Mouse (Mus musculus): Measurements from ENCODE around the gene Zbtb7a.
"Not testable (repeated sequence)": the region's sequence is repeated elsewhere in the genome, so short reads cannot be mapped to it uniquely, and the experiment has no call there.

Gene Zbtb7a

DNA sequence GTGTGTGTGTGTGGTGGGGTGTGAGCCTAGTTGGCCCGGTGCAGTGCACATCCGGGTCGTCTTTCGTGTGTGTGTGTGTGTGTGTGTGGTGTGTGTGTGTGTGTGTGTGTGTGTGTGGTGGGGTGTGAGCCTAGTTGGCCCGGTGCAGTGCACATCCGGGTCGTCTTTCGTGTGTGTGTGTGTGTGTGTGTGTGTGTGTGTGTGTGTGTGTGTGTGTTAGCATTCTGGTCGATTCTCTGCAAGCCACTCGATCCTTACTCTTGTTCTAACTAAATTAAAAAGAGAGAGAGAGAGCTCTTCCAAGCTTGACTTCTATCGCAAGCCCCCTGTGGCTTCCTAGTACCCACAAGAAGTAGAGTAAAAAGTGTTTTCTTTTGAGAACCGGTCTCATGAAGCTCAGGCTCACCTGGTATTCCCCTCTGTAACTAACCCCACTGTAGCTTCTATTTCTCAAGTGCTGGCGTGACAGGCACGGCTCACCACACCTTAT lies 34.4 kb downstream of the Zbtb7a start:
- DNase-seq (ENCODE audit: low read depth), result peak; percentile 89

DNA sequence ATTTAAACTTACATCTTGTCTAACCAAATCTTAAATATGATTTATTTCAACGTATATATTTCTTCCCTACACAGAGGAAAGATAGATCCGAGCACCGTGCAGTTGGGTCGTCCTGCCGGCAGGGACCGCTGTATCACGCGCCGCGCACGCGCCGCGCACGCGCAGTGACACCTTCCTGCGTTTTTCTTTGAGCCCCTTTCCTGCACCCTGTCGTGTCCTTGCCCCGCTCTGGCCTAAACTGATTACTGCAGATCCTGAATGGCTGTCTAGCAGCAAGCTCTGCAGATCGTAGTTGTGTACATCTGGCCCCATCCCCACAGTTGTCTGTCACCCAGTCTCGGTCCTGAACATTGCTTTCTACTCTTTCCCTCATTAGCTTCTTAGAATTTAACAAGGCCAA lies 38.1 kb downstream of the Zbtb7a start:
- DNase-seq (ENCODE audit: low read depth), result peak; percentile 94

DNA sequence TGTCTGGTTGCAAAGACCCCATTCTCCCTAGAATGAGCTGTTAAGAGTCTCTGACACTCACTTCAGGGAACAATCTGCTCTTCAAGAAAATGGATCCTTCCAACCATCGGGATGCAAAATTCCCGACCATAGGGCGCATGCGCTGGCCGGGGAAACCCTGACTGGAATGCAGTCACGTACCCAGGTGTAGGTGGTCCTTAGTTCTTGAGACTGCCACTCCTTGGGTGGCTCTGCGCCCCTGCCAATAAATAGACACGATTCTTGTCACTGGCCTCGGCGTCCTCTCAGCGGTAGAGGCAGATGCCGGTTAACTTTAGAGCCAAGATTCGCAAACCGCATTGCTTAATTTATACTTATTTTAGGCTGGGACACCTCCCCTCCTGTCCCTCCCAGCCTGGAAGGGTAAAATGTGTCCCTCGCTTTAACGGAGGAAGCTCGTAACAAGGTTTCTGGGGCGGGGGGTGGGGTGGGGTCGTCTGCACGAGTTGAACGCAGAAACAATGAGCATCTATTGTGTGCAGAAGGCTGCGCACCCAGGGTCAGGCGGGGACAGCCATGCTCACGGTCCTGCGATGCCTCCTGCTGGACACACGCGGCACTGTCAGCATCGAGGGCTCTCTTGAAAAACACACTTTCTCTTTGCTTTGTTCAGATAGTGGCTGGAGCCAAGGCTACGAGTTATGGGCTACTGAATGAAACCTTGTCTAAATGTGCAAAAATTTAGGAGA lies 39.8 kb downstream of the Zbtb7a start:
- peak; percentile 93 for DNase-seq (ENCODE audit: low read depth)

DNA sequence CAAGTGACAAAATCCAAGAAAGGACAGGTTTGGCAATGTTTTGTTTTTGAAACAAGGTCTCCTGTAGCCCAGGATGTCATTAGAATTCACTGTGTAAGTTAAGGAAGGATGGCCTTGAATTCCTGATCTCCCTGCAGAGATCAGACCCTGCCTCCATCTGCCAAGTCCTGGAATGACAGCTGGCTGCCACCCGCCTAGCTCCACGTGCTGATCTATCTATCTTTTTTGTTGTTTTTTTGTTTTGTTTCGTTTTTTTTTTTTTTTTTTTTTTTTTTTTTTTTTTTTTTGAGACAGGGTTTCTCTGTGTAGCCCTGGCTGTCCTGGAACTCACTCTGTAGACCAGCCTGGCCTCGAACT lies 40.3 kb downstream of the Zbtb7a start:
- not testable (repeated sequence) for DNase-seq (ENCODE audit: low read depth)

DNA sequence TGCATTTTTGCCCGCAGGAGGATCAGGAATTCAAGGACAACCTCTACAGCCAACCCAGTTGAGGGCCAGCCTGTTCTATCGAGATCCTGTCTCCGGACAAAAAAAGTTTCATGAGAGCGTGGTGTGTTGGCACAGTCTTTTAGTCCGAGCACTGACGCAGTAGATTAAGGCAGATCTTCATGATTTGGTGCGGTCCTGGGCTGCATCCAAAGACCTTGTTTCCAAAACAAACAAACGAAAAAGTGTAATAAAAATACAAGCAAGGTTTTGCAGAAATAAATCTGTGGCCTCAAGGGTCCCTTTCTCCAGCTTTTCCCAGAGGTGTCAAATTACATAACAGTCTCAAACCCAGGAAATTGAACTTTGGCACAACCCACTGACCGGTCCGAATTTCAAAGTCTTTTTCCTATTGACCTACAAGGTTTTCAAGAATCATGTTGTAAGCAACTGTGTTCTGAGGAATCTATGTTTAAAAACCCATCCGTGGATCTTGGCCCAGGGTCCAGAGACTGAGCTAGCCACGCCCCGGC lies 41.0 kb downstream of the Zbtb7a start:
- DNase-seq (ENCODE audit: low read depth), result no peak

DNA sequence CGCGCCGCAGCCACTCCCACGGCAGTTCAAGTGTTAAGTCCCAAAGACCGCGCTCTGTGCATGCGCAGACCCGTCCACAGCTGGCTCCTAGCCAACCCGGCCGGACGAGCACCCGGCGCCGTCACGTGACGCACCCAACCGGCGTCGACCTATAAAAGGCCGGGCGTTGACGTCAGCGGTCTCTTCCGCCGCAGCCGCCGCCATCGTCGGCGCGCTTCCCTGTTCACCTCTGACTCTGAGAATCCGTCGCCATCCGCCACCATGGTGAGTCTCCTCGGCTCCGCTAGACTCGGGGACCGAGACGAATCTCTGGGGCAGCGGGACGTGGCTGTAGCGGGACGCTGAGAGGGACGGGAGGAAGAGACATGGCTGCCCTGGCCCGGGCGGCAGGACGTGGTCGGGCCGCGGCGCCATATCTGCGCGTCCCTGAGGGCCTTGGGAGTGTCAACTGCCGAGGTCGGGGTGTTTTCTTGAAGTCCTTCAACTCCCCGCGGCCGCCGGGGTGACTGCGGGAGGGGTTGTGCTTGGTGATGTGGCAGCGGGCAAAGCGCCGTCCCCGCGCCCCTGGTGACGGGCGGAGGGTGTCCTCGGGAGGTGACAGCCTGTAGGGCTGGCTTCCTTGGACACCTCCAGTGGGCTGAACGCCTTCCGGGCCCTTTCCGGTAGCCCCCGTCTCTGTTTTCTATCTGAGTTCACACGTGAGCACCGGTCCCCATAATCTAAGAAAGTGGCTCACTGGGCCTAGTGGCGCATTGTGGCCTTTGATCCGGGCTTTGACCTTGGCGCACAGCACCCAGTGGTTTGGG lies 41.6 kb downstream of the Zbtb7a start, which contains the start of gene Eef2:
Gene Eef2 (plus strand): TSS at position 166 of the 806 bp plus-strand sequence.
- peak; percentile 97 for DNase-seq (ENCODE audit: low read depth)

DNA sequence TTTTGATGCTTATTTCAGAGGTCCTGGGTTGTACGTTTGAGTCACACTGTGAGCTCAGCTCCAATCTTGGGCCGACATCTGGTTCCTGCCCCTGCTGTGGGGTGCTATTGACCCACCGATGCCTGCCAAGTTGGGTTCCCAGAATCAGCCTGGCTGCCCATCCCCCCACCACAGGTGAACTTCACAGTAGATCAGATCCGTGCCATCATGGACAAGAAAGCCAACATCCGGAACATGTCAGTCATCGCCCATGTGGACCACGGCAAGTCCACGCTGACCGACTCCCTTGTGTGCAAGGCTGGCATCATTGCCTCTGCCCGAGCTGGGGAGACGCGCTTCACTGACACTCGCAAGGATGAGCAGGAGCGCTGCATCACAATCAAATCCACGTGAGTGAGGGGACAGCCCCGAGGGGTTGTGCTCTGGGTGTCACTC lies 42.5 kb downstream of the Zbtb7a start:
- no peak for DNase-seq (ENCODE audit: low read depth)

DNA sequence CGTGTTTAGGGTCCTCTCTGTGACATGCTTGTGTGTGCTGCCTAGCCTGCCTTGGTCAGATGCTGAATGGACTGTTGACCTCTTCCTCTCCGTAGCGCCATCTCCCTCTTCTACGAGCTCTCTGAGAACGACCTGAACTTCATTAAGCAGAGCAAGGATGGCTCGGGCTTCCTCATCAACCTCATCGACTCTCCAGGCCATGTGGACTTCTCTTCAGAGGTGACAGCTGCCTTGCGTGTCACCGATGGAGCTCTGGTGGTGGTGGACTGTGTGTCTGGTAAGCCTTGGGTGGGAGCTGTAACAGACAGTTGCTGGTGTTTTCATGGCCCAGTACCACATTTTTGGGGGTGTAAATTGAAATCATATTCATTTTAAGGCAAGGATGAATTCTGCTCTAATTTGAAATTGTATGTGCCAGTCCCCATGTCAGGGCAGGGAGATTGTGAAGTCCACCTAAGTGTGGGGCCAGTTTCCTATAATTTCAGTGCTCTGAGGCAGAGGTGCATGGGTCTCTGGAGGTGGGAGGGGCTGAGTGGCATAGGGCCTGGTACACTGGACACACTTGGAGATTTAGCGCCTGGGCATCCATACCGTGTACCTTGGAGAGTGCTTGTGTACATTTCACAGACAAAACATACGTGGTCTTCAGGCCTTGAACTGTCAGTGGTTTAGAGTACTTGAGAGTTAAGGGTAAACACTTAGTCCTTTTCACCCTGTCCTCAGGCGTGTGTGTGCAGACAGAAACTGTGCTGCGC lies 43.1 kb downstream of the Zbtb7a start:
- DNase-seq (ENCODE audit: low read depth), result no peak

DNA sequence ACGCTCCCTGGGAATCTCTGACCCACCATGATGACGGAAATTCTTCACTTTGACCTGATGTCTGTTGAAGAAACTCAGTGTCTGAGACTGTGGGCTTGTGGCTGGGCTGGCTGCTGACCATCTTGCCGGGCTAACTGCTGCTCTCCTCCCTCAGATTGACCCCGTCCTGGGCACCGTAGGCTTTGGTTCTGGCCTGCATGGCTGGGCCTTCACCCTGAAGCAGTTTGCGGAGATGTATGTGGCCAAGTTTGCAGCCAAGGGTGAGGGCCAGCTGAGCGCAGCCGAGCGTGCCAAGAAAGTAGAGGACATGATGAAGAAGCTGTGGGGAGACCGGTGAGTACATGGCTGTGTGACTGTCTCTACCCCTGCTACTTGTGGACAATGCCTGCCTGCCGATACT lies 43.9 kb downstream of the Zbtb7a start:
- no peak for DNase-seq (ENCODE audit: low read depth)

DNA sequence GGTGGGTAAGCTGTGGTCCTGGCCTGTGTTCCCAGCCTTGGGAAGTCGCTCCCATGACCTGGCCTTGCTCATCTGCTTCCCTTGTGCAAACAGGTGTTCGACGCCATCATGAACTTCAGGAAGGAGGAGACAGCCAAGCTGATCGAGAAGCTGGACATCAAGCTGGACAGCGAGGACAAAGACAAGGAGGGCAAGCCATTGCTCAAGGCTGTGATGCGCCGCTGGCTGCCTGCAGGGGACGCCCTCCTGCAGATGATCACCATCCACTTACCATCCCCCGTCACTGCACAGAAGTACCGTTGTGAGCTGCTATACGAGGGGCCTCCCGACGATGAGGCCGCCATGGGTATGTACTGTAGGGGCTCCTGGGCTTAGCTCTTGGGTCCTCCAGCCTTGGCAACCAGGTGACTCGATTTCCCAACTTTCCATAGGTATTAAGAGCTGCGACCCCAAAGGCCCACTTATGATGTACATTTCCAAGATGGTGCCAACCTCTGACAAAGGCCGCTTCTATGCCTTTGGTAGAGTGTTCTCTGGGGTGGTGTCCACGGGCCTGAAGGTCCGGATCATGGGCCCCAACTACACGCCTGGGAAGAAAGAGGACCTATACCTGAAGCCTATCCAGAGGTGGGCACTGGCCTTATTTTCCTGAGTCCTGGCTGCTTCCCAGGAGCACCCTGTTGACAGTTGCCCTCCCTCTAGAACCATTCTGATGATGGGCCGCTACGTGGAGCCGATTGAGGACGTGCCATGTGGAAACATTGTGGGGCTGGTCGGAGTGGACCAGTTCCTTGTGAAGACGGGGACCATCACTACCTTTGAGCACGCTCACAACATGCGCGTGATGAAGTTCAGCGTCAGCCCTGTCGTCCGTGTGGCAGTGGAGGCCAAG lies 44.7 kb downstream of the Zbtb7a start:
- no peak for DNase-seq (ENCODE audit: low read depth)

DNA sequence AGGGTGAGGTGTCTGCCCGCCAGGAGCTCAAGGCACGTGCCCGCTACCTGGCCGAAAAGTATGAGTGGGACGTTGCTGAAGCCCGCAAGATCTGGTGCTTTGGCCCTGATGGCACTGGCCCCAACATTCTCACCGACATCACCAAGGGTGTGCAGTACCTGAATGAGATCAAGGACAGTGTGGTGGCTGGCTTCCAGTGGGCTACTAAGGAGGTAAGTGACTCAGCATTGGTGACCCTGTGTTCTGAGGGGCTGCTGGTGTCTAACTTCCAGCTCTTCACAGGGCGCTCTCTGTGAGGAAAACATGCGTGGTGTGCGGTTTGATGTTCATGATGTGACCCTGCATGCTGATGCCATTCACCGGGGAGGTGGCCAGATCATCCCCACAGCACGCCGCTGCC lies 45.9 kb downstream of the Zbtb7a start:
- DNase-seq (ENCODE audit: low read depth), result peak; percentile 37

DNA sequence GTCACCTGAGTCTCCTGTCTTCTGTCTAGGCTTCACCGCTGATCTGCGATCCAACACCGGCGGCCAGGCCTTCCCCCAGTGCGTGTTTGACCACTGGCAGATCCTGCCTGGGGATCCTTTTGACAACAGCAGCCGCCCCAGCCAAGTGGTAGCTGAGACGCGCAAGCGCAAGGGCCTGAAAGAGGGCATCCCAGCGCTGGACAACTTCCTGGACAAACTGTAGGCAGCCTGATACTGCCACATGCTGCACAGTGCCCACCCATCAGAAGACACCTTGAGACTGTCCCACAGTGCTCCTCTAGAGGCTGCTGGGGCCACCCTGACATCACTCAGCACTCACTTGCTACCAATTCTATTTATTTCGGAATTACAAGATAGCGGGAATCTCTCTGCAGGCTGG lies 46.8 kb downstream of the Zbtb7a start:
- peak; percentile 39 for DNase-seq (ENCODE audit: low read depth)

DNA sequence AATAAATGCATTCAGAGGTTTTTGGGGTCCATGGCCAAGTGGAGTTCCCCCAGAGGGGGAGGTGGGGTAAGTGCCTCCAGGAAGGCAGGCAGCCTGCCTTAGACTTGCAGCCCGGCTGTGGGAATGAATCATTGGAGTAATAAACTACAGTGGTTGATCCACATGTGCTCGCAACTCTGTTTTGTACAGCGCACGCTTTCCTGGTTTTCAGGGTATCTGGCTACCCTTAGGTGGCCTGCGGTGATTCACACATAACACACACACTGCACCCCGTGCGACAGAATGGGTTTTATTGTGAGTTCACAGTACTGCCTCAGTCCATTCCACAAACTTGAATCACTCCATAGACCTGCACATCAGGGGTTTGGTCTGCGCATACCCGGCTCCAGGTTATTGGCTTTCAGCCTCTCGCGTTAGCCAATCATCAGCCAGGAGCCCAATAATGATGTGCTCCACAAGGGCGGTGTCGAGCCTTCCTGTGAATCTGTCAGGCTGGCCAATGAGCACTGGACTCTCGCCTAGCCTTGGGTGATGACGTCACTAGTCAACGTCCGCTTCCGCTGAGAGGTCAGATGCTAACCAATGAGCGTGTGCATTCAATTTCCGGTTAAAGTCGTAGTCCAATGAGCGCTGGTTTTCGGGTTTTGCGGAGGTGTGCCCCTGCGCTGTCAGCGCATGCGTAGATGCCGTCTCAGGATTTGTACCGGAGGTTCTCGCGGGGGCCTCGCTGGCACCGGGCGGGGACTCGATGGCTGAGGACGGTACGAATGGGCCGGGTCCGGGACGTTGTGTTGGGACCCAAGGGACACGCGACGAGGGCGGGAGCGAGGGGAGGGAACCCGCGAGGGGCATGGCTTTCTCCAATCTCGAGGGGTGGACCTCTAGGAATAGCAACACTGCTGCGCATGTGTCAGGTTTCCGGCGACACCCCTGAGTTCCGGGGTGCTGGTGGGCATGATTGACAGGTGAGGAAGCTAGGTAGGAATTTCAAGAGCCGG lies 47.6 kb downstream of the Zbtb7a start, which contains the start of gene Dapk3:
Gene Dapk3 (plus strand): TSS at position 670 of the 998 bp plus-strand sequence.
- peak; percentile 98 for DNase-seq (ENCODE audit: low read depth)

DNA sequence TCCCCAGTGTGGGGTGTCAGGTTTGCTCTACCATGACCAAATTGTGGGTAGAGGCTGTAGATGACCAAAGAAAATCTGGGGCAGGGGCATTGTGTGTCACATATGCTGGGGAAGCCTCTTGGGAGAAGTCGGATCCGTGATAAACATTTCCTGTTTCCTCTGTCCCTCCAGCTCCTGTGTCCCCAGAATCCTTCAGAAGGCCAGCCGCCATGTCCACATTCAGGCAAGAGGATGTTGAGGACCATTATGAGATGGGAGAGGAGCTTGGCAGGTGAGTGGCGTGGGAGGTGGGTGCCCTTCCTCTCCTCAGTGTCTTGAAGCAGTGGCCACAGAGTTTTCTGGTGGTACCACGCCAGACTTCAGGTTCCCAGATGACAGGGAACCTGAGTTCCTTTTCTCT lies 48.8 kb downstream of the Zbtb7a start, which contains the start of gene 4930442H23Rik:
Gene 4930442H23Rik (minus strand): TSS at position 45 of the 400 bp plus-strand sequence.
- no peak for DNase-seq (ENCODE audit: low read depth)

DNA sequence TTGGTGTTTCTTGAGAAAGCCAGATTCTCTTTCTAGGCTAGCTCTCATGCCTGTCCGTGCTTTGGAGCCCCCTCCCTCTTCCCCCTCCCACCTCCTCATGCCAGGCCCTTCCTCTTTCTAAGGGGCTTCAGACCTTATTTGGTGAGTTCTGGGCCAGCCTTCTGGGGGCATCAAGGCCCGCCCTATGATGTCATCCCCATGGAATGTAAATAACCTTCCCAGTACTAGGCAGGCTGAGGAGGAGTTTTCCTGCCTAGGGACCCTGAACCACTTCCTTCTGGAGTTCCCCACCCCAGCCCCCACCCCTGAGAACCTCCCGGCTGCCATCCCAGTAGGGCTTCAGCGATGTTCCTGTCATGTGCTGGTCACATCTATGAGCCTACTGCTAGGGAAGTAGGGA lies 49.7 kb downstream of the Zbtb7a start:
- no peak for DNase-seq (ENCODE audit: low read depth)

DNA sequence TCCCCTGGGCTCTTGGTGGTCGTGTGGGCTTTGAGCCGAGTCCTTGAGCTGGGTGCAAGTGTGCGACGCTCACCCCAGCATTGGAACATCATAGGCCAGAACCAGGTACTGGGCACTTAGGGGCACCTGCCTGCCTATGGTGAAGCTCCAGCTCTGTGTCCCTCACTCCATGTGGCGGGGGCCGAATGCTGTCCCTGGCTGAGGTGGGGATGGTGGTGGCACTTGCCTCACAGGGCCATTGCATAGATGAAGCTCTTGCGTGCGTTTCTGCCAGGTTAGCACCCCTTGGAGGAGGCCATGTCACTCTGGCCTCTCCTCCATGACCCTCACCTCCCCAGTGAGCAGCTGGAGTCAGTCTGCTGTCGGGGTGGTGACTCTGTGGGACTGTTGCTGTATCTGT lies 52.1 kb downstream of the Zbtb7a start:
- no peak for DNase-seq (ENCODE audit: low read depth)

DNA sequence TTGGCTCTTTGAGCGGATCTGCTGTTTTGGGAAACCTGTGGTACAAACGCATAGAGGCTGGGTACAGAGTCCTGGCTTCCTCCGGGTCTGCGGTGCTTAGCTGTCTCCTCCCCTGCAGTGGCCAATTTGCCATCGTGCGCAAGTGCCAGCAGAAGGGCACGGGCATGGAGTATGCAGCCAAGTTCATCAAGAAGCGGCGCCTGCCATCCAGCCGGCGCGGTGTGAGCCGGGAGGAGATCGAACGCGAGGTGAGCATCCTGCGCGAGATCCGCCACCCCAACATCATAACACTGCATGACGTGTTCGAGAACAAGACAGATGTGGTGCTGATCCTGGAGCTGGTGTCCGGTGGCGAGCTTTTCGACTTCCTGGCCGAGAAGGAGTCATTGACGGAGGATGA lies 54.8 kb downstream of the Zbtb7a start:
- DNase-seq (ENCODE audit: low read depth), result no peak

DNA sequence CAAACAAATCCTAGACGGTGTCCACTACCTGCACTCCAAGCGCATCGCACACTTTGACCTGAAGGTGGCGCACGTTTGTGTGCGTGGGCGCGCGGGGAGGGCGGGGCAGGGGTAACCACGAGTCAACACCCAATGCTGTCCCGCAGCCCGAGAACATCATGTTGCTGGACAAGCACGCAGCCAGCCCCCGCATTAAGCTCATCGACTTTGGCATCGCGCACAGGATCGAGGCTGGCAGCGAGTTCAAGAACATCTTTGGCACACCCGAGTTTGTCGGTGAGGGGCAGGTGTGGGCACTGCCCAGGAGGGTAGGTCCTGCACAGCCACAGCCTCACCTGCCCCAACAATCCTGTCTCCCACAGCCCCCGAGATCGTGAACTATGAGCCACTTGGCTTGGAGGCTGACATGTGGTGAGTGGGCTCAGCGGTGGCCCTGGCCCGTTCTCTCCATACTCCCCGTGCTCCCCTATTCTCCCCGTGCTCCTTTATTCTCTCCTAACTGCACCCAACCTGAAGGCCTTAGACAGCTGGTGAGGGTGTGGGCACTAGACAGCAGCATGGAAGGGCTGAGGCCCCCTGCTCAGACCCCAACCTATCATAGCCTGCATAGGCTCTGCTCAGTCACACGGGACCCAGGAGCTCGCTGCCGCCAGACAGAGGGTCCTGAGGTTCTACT lies 55.4 kb downstream of the Zbtb7a start:
- peak; percentile 55 for DNase-seq (ENCODE audit: low read depth)

DNA sequence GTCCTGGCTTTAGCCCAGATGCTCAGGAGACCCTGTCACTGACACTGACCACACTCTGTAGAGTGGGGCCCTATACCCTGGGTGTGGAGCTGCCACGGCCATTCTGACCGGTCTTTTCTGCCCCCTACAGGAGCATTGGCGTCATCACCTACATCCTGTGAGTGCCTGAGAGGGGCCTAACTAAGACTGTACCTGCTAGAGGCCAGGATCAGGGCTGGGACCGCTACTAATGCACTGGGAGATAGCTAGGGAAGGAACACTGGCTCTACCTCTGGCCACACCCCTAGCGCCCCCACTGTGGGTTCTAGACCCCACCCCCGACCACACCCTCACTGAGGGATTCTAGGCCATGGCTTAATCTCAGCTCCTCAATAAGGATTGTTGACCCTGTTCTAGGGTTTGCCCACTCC lies 55.9 kb downstream of the Zbtb7a start:
- peak; percentile 51 for DNase-seq (ENCODE audit: low read depth)

All from naive thymus-derived CD4-positive, alpha-beta T cell, adult 2 months (primary cell).